Mouse (Mus musculus): Measurements from ENCODE around the gene Cfap54.
A peak's percentile ranks its signal among the peaks of the same experiment; 100 is the strongest.

The Cfap54 gene

DNA sequence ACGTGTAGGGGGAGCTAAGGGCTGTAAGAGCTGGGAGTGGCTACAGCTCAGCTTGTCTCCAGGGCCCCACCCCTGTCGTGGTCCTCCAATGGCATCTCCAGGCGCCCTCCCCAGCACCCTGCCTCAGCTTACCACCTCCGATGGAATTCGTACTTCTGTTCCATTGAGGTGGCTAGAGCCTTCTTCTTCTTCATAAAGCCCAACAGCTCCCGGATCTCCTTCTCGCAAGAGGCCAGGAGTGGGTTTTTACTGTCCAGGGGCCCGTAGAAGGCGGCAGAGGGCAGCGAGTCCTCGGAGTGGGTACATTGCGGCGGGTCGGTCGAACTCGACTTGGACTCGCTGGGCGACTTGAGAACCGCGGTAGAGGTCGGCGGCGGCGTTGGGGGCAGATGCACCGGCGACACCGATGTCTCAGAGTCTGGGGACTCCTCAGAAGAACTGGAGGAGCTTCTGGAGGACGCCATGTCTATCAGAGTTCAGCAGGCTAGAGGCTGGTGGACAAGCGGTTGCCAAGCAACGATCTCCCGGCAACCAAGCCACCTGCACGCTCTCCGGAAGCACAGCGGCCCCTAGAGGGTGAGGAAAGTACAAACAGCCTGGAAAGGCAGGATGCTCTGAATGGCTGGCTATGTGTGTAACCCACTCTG, at the start of gene Cfap54:
TSS of gene Cfap54 (minus strand) at position 486 of the 647 bp plus-strand sequence.
- no peak for DNase-seq (ENCODE audit: extremely low read depth, low read depth, low spot score)

DNA sequence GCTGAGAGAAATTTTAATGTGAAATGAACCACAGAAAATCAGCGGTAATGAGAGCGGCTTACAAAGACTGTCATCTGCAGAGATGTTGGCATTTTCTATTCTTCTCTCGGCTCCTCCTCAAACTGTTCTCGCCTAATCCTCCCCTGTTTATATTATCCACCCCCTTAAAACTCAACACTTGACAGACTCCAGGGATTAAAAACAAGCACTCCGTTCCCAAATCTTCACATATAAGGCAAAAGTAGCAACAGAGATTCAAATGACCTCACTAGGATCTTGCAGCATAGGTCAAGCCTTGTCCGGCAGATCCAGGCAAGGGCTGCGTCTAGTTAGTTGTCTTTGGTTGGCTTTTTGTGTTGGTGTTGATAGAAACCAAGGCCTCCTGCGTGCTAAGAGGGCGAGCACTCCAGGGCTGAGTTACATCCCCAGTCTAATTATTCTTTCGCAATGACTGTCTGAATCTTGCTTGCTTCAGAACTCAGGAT, 49.1 kb upstream of the Cfap54 start:
- DNase-seq (ENCODE audit: extremely low read depth, low read depth, low spot score), result no peak

DNA sequence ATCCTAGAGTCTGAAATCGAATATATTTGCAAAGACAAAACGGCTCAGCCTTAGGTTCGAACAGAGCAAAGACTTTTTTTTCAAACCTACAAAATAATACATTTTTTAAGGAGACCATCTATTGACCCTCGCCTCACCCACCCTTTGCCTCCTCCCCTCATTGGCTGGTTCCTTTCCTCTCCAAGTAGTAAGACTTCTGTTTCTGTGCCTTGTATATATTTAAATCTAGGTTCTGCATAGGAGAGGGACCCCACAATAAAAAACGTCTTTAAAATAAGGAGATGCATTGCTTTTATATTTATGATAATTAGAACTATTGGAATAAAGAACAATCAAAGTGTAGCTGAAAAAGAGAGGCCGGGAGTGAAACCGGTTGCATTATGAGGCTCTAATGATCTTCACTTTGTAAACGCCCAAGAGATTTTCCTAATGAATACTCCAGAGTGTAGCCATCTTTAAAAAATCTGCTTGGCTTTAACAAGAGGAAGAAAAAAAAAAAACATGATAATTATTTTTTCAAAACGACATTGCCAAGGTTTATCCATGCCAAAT, 48.6 kb upstream of the Cfap54 start:
- no peak for DNase-seq (ENCODE audit: extremely low read depth, low read depth, low spot score)

DNA sequence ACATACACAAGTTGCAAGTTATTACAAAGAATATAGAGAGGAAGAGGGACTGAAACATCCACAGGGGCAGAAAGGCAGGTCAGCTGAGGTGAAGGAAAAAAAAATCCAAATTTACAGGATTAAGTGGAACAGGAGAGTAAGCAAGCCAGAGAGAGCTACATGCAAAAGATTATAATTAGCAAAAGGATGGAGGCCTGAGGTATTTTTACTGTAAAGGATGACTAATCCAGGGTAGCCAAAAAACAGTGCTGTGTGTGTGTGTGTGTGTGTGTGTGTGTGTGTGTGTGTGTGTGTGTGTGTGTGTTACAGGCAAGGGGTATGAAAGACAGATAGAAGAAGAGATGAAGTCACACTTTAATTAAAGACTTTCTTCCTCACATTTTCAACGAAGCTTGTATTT, 47.9 kb upstream of the Cfap54 start:
- DNase-seq (ENCODE audit: extremely low read depth, low read depth, low spot score), result no peak

DNA sequence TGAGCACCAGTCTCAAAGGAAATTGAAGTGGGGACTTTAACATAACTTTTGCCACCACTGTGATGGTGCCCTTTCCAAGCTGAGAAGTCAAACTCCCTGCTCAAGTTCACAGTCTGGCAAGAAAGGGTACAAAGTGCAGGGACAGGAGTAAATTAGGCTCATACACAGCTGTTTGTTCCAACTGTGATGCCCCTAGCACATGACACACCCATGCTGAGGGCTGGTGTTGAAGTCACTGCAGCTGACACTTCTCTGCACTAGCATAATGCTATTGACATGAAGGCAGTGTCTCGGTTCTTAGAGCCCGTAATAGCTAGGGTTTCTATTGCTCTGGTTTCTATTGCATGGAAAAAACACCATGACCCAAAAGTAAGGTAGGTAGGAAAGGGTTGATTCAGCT, 47.1 kb upstream of the Cfap54 start:
- no peak for DNase-seq (ENCODE audit: extremely low read depth, low read depth, low spot score)

DNA sequence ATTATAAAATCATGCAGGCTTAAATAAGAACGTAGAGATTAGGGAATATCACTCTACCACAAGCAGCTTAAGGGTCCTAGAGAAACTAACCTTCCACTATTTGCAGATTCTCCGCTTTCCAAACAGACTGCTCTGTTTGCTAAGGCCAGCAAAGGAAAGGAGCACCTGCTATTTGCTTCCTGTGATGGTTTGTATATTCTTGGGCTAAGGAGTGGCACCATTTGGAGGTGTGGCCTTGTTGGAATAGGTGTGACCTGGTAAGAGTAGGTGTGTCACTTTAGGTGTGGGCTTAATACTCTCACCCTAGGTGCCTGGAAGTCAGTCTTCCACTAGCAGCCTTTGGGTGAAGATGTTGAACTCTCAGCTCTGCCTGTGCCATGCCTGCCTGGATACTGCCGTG, 44.6 kb upstream of the Cfap54 start:
- DNase-seq (ENCODE audit: extremely low read depth, low read depth, low spot score), result no peak

DNA sequence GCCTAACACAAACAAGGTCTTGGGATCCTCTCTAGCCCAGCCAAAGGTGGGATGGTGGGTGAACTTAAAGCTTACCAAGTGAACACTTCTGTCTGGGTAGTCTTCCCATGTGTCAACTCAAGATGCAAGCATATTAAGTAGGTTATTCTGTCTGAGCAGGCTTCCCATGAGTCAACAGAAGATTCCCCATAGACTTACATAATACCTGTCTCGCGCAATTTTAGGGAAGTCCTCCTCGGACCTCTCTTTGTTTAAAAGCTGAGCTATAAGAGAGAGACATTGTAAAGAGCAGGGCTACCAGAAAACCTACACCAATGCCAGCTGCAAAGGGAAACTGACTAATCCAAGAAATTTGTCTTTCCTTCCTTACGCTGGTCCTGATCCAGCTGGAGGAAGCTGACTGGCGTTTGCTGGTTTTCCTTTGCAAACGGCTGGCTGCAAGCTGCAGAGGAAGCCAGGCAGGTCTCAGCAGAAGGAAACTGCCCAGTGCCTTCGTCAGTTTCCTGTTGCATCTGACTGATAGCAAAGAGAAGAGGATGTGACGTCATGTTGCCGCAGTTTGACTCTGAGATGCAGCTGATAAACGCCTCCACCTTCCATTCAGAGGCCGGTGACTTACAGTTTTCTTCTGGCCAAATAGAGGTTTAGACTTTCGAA, 42.7 kb upstream of the Cfap54 start:
- no peak for DNase-seq (ENCODE audit: extremely low read depth, low read depth, low spot score)

DNA sequence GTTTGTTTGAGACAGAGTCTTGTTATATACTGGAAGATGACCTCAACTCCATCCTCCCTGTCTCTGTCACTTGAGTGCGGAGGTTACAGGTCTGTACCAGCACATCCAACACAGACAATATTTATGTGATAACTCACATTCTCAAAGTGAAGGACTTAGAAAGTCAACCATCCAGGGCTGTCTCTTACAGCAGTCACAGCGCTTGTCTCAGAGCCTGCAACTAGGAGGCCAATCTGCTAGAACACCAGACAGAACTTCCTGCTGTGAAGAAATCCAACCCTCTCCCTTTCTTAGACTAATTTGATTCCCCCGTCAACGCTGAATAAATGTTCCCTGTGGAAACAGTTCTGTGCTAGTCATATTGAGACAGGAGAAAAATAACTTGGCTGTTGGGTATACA, 41.9 kb upstream of the Cfap54 start:
- no peak for DNase-seq (ENCODE audit: extremely low read depth, low read depth, low spot score)

DNA sequence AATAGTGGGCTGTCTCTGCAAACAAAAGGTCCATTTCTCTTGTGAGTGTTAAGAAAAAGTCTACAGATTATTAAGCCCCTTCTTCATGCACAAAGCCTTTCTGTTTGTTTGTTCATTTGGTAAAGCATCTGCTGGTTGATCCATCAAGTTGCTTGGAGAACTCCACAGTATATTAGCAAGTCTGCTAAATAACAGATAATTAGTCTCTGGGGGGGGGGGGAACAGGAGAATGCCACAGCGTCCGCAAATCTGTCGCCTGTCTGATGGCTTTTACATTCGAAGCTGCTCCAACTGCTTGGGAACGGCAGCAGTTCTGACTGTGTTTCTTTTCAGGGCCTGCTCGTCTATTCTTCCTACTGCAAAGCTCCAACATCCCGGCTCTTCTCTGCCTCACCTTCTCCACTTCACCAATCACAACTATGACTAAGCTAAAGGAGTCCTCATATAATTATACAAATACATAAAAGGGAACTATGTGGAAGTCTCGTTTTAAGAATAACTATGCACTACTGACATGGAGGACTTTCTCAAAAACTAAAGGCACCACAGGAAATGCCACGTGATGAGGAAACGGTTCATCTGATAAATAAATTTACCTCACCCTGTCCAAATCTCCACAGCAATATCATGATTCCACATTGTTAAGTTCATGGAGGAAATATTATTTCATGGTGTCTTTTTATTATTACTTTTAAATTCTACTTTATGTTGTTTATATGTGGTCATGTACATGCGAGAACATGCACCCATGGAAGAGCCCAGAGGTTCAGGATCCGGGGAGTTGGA, 41.2 kb upstream of the Cfap54 start:
- DNase-seq (ENCODE audit: extremely low read depth, low read depth, low spot score), result no peak

DNA sequence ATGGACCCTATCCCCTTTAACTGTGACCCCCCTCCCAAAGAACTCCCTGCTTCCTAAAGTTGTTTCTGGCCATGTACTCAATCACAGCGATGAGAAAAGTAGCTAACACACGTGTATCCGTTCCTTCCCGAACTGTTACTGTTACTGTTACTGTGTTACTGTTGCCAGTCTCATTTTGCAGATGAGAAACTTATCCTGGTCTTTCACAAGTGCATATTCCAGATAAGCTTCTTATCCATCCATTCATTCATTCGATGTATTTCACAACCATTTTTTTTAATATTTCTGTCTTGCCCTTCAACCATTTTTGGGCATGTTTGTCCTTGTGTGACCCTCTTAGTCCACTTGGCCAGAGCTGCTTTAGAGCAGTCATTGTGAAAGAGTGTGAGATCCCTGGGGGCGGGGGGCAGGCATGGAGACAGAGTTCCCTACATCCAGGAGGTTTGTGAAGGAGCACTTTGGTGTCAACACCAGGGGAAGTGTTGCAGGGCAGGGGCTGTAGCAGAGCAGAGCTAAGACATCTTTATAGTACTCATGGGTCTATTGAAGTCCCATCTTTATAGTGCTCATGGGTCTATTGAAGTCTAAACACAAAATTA, 39.9 kb upstream of the Cfap54 start:
- DNase-seq (ENCODE audit: extremely low read depth, low read depth, low spot score), result no peak

DNA sequence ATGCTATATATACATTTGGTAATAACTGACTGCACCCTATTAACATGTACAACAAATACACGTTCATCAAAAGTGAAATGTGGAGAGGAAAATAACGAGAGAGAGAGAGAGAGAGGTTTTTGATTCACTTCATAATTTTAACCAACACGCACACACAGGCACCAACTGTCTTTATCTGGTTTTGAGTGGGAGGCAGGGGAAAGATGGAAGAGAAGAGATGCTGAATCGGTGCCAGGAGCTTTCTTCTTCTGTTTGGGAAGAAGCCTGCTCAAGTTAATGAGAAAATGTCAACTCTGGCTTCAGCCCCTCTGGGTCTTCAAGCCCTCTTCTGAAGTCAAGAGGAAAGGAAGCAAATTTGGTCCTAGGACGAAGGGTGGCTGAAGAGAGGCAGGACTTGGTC, 38.4 kb upstream of the Cfap54 start:
- DNase-seq (ENCODE audit: extremely low read depth, low read depth, low spot score), result no peak

DNA sequence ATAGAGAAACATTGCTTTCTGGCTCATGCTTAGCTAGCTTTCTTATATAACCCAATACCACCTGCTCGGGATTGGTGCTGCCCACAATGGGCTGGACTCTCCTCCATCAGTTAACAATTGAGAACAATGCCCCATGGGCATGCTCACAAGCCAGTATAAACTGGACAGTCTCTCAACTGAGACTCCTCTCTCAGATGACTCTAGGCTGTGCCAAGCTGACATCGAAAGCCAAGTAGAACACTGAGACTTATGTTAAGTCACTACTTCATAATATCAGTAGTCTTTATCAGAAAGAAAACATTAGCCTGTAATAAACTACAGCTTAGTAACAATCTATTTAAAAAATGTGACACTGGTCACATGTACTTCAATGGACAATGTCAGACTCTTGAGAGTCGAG, 35.2 kb upstream of the Cfap54 start:
- DNase-seq (ENCODE audit: extremely low read depth, low read depth, low spot score), result peak; percentile 89

DNA sequence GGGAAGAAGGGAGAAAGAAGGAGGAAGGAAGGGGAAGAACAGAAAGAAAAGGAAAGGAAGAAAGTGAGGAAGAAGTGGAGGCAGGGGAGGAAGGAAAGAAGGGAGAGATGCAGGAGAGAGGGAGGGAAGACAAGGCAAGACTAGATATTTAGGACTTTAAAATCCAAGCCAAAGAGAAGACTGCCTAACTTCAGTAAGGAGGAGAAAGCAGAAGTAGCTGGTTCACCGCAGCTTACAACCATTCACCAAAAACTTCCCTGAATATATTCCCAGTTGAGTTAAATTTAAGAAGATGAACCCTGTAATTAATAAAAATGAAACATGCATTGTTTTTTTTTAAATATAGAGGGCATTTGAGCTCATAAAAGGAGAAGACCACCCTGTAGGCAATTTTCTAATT, 34.3 kb upstream of the Cfap54 start:
- DNase-seq (ENCODE audit: extremely low read depth, low read depth, low spot score), result no peak

DNA sequence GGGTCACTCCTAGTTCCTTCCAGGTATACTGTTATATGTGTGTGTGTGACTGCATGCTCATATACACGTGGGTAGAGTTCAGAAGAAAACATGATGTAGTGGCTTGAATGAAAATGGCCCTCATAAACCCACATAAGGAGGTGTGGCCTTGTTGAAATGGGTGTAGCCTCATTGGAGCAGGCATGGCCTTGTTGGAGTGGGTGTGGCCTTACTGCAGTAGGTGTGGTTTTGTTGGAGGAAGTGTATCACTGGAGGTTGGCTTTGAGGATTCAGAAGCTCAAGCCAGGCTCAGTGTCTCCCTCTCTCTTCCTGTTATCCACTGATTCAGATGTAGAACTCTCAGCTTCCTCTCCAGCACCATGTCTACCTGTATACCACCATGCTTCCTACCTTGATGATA, 33.4 kb upstream of the Cfap54 start:
- DNase-seq (ENCODE audit: extremely low read depth, low read depth, low spot score), result no peak

DNA sequence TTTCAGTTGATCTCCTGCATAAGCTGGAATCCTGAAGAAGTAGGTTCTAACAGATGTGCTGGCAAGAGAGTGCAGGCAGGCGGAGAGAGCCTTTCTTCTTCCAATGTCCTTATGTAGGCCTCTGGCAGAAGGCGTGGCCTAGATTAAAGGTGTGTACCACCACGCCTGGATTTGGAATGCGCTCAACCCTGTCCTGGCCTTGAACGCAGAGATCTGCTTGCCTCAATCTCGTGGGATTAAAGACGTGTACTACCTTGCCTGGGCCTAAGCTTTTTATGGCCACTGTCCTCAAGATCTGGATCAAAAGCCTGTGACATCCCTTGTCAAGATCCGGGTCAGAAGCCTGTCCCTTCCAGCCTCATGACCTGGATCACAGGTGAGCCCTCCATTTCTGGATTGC, 32.5 kb upstream of the Cfap54 start:
- DNase-seq (ENCODE audit: extremely low read depth, low read depth, low spot score), result peak; percentile 70

DNA sequence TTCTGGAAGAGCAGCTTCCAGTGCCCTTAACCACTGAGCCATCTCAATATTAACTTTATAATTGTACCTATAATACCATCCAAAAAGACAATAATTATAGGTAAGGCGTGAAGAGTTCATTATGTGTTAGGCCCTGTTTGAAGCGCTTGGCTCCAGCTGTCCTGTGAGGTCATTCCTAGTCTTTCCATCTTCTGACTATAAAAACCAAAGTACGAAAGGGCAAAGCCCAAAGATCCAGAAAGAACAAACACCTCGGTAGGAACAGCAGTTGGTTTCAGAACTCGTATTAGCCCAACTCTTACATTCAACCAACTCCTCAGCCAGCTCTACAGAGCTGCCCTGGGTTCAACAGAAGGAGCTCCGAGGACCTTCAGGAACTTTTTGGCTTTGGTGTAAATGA, 30.6 kb upstream of the Cfap54 start:
- DNase-seq (ENCODE audit: extremely low read depth, low read depth, low spot score), result no peak

DNA sequence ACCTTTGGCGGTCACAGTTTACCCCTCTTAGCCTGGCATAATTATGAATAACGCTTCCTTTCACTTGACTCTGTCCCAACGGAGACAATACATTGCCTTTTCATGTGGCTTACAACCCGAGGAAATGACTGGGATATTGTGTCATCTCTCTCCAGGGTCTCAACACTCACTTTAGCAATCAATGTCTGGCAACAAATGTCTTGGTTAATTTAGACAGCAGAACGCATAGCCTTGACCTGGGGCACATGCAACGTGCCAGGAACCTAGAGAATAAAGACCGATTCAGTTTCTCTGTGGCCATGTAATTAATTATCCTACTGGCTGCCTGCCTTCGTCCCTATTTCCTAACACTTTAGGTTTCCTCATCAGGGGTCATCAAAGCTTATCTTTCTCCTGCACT, 30.0 kb upstream of the Cfap54 start:
- peak; percentile 84 for DNase-seq (ENCODE audit: extremely low read depth, low read depth, low spot score)

DNA sequence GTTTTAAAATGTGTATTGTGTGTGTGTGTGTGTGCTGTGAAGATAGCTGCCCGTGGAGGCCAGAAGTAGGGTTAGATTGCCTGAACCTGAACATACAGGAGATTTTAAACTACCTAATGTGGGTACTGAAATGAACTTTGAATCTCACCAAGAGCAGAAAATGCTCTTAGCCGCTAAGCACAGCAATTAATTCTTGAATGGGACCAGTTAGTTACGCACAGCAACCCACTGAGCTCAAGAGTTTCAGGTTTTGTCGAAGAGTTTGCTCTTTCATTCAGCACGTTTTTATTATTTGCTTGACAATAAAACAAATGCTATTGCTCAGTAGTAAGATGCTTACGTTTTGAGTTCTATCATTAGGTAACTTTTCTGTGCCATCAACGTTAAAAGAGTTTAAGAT, 23.9 kb upstream of the Cfap54 start:
- DNase-seq (ENCODE audit: extremely low read depth, low read depth, low spot score), result no peak

DNA sequence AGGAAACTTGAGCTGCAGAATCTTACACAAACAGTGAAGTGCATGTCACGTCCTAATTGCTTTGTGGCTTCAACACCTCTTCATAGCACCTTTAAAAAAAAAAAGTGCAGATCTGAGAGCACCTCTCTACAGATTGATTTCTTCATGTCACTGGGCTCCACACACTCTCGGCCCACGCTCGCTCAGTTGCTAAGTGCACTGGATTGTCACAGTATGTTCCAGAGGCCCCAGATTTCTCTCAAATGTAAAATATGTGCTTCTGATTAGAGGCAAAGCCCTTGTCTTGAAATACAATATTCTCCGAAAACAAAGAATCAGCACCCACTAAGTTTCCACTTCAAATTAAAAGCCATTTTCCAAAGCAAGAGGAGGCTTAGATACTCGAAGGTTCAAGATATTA, 22.9 kb upstream of the Cfap54 start:
- no peak for DNase-seq (ENCODE audit: extremely low read depth, low read depth, low spot score)

DNA sequence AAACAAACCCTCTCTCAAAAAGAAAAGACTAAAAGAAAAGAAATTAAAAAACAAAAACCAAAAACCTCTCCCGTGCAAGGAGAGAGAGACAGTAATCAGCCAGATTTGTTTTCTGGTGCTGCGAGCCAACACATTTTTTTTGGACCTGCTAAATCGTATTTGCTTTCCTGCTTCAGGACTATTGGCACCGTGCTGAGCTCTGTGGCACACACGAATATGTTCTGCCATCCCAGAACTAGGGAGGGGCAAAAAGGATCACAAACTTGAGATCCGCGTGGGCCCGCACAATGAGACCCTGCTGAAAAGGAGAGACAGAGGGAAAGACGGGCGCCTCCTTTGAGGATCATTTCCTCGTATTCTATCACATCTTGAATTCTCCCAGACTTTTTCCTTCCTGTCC, 22.3 kb upstream of the Cfap54 start:
- no peak for DNase-seq (ENCODE audit: extremely low read depth, low read depth, low spot score)

DNA sequence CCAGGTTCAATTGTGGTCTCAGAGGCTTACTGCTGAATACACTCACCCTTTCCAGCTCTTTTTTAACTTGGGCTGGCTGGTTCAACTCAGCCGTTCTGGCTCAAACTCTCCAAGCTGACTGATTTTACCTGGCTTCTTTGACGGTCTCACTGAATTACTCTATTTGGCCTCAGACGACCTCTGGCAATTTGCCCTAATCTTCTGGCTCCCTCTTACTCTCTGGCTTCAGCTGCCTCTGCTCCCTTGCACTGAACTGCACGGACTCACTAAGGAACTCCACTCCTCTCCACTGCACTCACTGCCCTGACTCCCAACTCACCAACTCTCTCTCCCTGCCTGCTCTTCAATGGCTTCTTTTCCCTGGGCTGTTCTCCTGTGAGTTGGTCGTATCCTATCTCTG, 20.9 kb upstream of the Cfap54 start:
- no peak for DNase-seq (ENCODE audit: extremely low read depth, low read depth, low spot score)
